Mouse (Mus musculus): ENCODE measurements around the gene Krtap28-13.

DNA sequence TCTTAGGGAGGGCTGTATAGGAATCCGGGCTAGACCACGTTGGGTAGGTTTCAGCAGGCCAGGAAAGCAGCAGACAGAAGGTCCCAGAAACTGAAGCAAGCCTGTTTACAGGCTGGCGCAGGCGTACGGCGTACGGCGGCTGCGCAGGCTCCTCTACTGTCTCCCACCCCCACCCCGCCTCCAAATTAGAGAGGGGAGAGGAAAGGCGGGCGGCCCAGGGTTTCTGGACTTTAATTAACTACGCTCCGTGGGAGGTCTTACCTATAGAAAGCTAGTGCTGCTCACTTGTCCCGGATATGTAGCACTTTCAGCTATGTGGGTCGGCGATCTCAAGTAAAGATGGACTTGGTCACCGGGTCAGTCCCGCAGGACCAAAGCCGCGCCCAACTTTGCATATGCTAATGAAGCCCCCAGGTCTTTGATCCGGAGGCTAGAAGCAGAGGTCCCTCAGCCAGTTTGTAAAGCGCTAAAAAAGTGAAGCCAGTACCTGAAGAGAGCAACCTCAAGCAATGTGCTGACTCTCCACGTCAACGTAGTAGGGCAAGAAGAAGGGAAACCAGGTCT is 22.5 kb upstream of the Krtap28-13 start, which contains the start of gene Slc19a3:
- TF ChIP-seq CTCF (IDR thresholded peaks at IDR 0.05; ENCODE audit: extremely low read depth, insufficient read length, insufficient replicate concordance, low read depth, low read length): no peak
- TF ChIP-seq POLR2A (IDR thresholded peaks at IDR 0.05; ENCODE audit: low read depth, low read length): no peak

Data from small intestine, adult 2 months (tissue).